Mouse (Mus musculus): Measurements from ENCODE around the gene Fa2h.

- TF ChIP-seq CTCF (IDR thresholded peaks at IDR 0.05; ENCODE audit: borderline replicate concordance, control insufficient read depth, extremely low read depth, insufficient read depth, low read length, poor library complexity) = no peak
- TF ChIP-seq POLR2A (IDR thresholded peaks at IDR 0.05; ENCODE audit: control insufficient read depth, extremely low read depth, insufficient read depth, low read length, poor library complexity) = no peak
Observed at GRCm38 (mm10) chr8:111424646-111425045, 31.0 kb upstream of the Fa2h start.
